Mouse (Mus musculus) stomach, embryonic 15.5 days (tissue): ENCODE data around the gene Gng11. TPM values are rescaled to one million over a fixed set of nuclear protein-coding genes. Genes with fewer than 3 reads are reported as not detected.

Experiments
- ATAC-seq: fragments of 200-750 bp; cut with Nextera tagmentation; 2 replicates; pipeline ENCODE4 v1.8.0; 2017; ENCODE audit warnings: low read depth, moderate number of reproducible peaks, moderate TSS enrichment; ENCODE audit not compliant: insufficient read depth, low FRiP score
- H3K27ac ChIP-seq: fragments of 300-500 bp; sonication (generic); 2 replicates; pipeline ENCODE4 v1.5.1; 2015; ENCODE audit warnings: mild to moderate bottlenecking, inconsistent platforms
- H3K27me3 ChIP-seq: fragments of 300-500 bp; sonication (generic); replicated peaks from 2 replicates; pipeline ENCODE4 v1.6.1; 2015; ENCODE audit warnings: inconsistent platforms
- H3K36me3 ChIP-seq: fragments of 300-500 bp; sonication (generic); 2 replicates; pipeline ENCODE4 v1.6.1; 2015; ENCODE audit warnings: inconsistent platforms
- H3K4me1 ChIP-seq: fragments of 300-500 bp; sonication (generic); 2 replicates; pipeline ENCODE4 v1.6.1; 2015; ENCODE audit warnings: inconsistent platforms
- H3K4me2 ChIP-seq: fragments of 300-500 bp; sonication (generic); 2 replicates; pipeline ENCODE4 v1.6.1; 2015; ENCODE audit warnings: mild to moderate bottlenecking, inconsistent platforms
- H3K4me3 ChIP-seq: fragments of 300-500 bp; sonication (generic); replicated peaks from 2 replicates; pipeline ENCODE4 v1.5.1; 2015; ENCODE audit warnings: inconsistent platforms
- H3K9ac ChIP-seq: fragments of 300-500 bp; sonication (generic); 2 replicates; pipeline ENCODE4 v1.6.1; 2015; ENCODE audit warnings: inconsistent platforms
- H3K9me3 ChIP-seq: fragments of 300-500 bp; sonication (generic); 2 replicates; pipeline ENCODE4 v1.6.1; 2016; ENCODE audit warnings: inconsistent platforms
- WGBS: fragments of 180-500 bp; shearing (Covaris S2); methylation state at CpG from one replicate; pipeline ENCODE4 v1.1.7; 2015; 5-methylcytosine and 5-hydroxymethylcytosine counted together
- polyA plus RNA-seq: library from polyadenylated mRNA; unstranded; fragments of >200 nt; fragmentation: Nextera tagmentation; extraction: Ambion mirVana; gene quantifications from 2 replicates; pipeline ENCODE4 v1.2.1, GENCODE M21; 2015

The Gng11 gene
- polyA plus RNA-seq, 1 experiment from 2014 or later: 85.2 TPM

- H3K4me2 ChIP-seq: no peak overlapping the region
- no peak overlapping the region for H3K27ac ChIP-seq
- no peak overlapping the region for H3K9ac ChIP-seq
- H3K27me3 ChIP-seq: no peaks in the 10 kb centered on the region
- no peaks in the 10 kb centered on the region for H3K4me1 ChIP-seq
- H3K36me3 ChIP-seq: no peaks in the 10 kb centered on the region
- ATAC-seq: no peak
- no peaks in the 10 kb centered on the region for H3K9me3 ChIP-seq
- no peak overlapping the region for H3K4me3 ChIP-seq
- WGBS: 52% methylated on average over 2 of the region's 2 CpGs
Measured at GRCm38 (mm10) chr6:4008501-4009040, 4.9 kb downstream of the Gng11 start.

GRCm38 (mm10) chr6:4009548-4009947 is 5.8 kb downstream of the Gng11 start:
- Histone ChIP-seq H3K27ac (no peak overlapping the region), H3K9me3 (no peaks in the 10 kb centered on the region), H3K4me2 (no peak overlapping the region), H3K27me3 (no peaks in the 10 kb centered on the region), H3K4me3 (no peak overlapping the region), H3K4me1 (no peaks in the 10 kb centered on the region), H3K36me3 (no peaks in the 10 kb centered on the region), H3K9ac (no peak overlapping the region)
- ATAC-seq: no peak

- no peaks in the 10 kb centered on the region for H3K27me3 ChIP-seq
- no peak overlapping the region for H3K27ac ChIP-seq
- no peaks in the 10 kb centered on the region for H3K9me3 ChIP-seq
- H3K9ac ChIP-seq: no peak overlapping the region
- H3K4me3 ChIP-seq: no peak overlapping the region
- WGBS: 28% methylated on average over 1 of the region's 1 CpGs
- no peaks in the 10 kb centered on the region for H3K36me3 ChIP-seq
- H3K4me2 ChIP-seq: no peak overlapping the region
- ATAC-seq: no peak
- no peaks in the 10 kb centered on the region for H3K4me1 ChIP-seq
Measured at GRCm38 (mm10) chr6:4022645-4023044, 18.9 kb downstream of the Gng11 start.

GRCm38 (mm10) chr6:4026367-4026766 is 22.7 kb downstream of the Gng11 start:
- no peak for ATAC-seq
- no peak overlapping the region for H3K4me2 ChIP-seq
- no peak overlapping the region for H3K9ac ChIP-seq
- WGBS: 37% methylated on average over 2 of the region's 2 CpGs
- H3K27ac ChIP-seq: no peak overlapping the region
- no peak overlapping the region for H3K4me3 ChIP-seq
- no peaks in the 10 kb centered on the region for H3K27me3 ChIP-seq
- H3K36me3 ChIP-seq: no peaks in the 10 kb centered on the region
- H3K9me3 ChIP-seq: no peaks in the 10 kb centered on the region
- H3K4me1 ChIP-seq: no peaks in the 10 kb centered on the region

- no peak for ATAC-seq
- Histone ChIP-seq H3K4me3 (no peak overlapping the region), H3K9me3 (no peaks in the 10 kb centered on the region), H3K4me1 (no peaks in the 10 kb centered on the region), H3K36me3 (no peaks in the 10 kb centered on the region), H3K4me2 (no peak overlapping the region), H3K9ac (no peak overlapping the region), H3K27ac (no peak overlapping the region), H3K27me3 (no peaks in the 10 kb centered on the region)
- 75% methylated on average over 3 of the region's 3 CpGs for WGBS
Measured at GRCm38 (mm10) chr6:4030956-4031355, 27.3 kb downstream of the Gng11 start.

GRCm38 (mm10) chr6:4041821-4042220 is 38.1 kb downstream of the Gng11 start:
- H3K27ac ChIP-seq: no peak overlapping the region
- no peak for ATAC-seq
- H3K27me3 ChIP-seq: no peaks in the 10 kb centered on the region
- no peaks in the 10 kb centered on the region for H3K4me1 ChIP-seq
- H3K4me3 ChIP-seq: no peak overlapping the region
- 68% methylated on average over 1 of the region's 1 CpGs for WGBS
- no peak overlapping the region for H3K9ac ChIP-seq
- no peaks in the 10 kb centered on the region for H3K9me3 ChIP-seq
- no peak overlapping the region for H3K4me2 ChIP-seq
- no peaks in the 10 kb centered on the region for H3K36me3 ChIP-seq

- 87% methylated on average over 1 of the region's 1 CpGs for WGBS
- Histone ChIP-seq H3K36me3 (no peaks in the 10 kb centered on the region), H3K9me3 (no peaks in the 10 kb centered on the region), H3K27ac (no peak overlapping the region), H3K4me2 (no peak overlapping the region), H3K4me1 (no peaks in the 10 kb centered on the region), H3K27me3 (no peaks in the 10 kb centered on the region), H3K4me3 (no peak overlapping the region), H3K9ac (no peak overlapping the region)
- ATAC-seq: no peak
Measured at GRCm38 (mm10) chr6:4047200-4047599, 43.5 kb downstream of the Gng11 start.

- H3K4me2 ChIP-seq: no peak overlapping the region
- no peaks in the 10 kb centered on the region for H3K4me1 ChIP-seq
- no peak for ATAC-seq
- no peaks in the 10 kb centered on the region for H3K36me3 ChIP-seq
- H3K9ac ChIP-seq: no peak overlapping the region
- no peaks in the 10 kb centered on the region for H3K27me3 ChIP-seq
- no peak overlapping the region for H3K4me3 ChIP-seq
- H3K27ac ChIP-seq: no peak overlapping the region
- no peaks in the 10 kb centered on the region for H3K9me3 ChIP-seq
- 32% methylated on average over 1 of the region's 1 CpGs for WGBS
Measured at GRCm38 (mm10) chr6:4052843-4053242, 49.1 kb downstream of the Gng11 start.

GRCm38 (mm10) chr6:4054387-4054786 is 50.7 kb downstream of the Gng11 start:
- H3K9me3 ChIP-seq: no peaks in the 10 kb centered on the region
- H3K4me1 ChIP-seq: no peaks in the 10 kb centered on the region
- H3K27ac ChIP-seq: no peak overlapping the region
- WGBS: 80% methylated on average over 4 of the region's 4 CpGs
- ATAC-seq: no peak
- H3K27me3 ChIP-seq: no peaks in the 10 kb centered on the region
- no peak overlapping the region for H3K4me2 ChIP-seq
- no peak overlapping the region for H3K9ac ChIP-seq
- no peaks in the 10 kb centered on the region for H3K36me3 ChIP-seq
- no peak overlapping the region for H3K4me3 ChIP-seq

Other genes starting within 250 kb of the Gng11 start
- gene Calcr, start 239.2 kb upstream of the Gng11 start, polyA plus RNA-seq: 0.18 and 0.24 TPM in 2 replicates
- gene Tfpi2, start 15.0 kb upstream of the Gng11 start, polyA plus RNA-seq: 4.5 and 5.6 TPM in 2 replicates
- gene Gngt1, start 10.1 kb upstream of the Gng11 start, polyA plus RNA-seq: not detected in 2 replicates
- 76.0 and 76.9 TPM in 2 replicates for gene Bet1, start 83.1 kb downstream of the Gng11 start, polyA plus RNA-seq